Mouse (Mus musculus) urinary bladder, postnatal 10 days (tissue): Measurements from ENCODE around the gene Rnf144b.

ENCODE experiments used
- DNase-seq: peaks from one replicate; pipeline ENCODE4 v3.0.0; 2022; ENCODE audit warnings: low spot score

The Rnf144b gene

DNA sequence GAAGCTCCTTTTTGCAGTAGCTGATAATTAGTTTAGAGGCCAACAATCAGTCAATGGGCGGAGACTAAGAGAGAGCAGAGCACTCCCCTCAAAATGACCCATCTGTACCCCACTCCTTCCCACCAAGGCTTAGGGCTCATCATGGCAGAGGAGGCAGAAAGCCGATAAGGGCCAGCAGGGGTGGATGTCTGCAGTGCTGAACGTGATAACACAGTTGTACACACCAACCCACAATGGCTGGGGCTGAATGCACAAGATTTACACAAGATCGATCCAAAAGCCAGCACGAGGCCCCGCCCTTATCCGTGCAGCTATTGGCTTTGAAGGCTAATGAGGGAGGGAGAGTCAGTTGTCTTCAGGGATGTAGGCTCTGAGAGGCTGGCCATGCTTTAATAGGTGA lies 58.3 kb downstream of the Rnf144b start:
- no peak for DNase-seq

DNA sequence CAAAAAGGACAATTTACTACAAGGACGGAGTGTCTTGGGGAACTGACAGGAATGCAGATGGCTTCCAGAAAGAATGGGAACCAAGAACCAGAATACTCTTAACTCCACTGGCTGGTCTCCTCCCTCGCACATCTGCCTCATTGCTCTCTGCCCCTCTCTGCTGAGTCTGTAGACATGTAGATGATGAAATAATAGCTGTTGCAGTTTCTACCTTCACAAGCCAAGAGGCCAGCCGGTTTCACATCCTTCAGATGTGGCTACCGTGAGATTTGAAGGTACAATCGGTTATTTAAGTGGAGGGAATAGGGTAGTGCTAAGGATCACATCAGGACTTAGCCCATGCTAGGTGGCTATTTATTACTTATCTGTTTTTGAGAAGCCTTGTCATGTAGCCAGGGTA lies 59.9 kb downstream of the Rnf144b start:
- no peak for DNase-seq

DNA sequence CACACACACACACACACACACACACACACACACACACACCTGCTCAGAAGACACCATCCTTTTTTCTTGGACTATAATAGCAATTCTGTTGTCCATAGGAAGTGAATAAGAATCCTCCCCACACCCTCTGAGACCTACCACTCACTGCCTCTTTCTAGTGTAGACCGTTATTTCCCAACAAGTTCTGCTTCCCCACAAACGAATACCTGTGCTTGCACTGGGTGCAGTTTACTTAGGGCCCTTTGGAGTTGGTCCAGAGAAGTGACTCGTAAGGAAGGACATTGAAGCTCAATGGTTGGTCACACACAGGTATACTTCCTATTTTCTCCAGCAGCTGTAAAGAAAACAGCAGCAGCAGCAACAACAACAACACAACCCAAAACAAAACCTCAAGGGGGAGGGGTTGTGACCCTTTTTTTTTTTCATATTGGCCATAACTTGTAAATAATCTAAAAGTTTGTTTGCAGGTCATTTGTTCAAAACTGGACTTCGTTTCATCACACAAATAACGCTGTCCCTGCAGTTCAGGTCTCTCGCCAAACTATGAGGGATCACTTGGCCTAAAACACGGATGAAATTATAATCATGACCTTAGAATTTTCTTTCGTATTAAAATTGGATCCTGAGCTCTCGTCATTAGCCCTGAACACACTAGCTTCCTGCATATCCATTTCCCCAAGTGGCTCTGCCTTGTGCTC lies 60.7 kb downstream of the Rnf144b start:
- DNase-seq, result no peak

DNA sequence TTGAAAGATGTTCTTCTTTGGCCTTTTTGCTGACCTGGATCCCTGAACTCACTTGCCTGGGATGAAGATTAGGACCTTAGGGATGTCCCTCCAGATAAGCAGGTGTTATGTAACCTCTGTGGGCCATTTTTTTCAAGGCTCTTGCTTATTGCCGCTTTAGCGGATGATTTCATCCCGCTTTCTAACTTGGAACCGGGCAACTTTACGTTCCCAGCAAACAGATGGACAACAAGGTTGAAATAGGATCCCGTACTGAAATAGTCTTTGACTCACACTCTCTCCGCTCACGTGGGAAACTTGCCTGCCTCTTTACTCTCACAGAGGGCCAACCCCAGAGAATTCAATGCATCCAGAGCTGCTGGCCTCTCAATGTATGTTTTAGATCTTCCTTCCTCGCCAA lies 61.3 kb downstream of the Rnf144b start:
- DNase-seq, result no peak

DNA sequence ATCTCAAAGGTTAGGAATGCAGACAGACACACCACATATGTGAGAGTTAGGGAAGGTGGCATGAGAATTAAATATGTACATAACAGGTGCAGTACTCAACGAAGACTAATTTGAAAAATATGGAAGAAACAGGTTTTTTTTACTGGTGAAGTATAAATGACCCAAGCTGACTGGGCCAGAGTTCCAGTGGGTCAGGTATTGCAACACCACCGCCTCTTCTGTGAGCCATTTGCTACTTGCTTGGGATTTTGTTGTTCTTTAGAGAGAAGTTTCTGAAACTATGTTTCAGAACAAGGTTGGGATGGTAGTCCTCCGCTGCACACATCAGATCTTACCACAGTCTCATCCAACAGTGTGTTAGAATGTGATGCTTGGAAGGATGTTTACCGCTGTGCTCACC lies 65.4 kb downstream of the Rnf144b start:
- DNase-seq, result no peak

DNA sequence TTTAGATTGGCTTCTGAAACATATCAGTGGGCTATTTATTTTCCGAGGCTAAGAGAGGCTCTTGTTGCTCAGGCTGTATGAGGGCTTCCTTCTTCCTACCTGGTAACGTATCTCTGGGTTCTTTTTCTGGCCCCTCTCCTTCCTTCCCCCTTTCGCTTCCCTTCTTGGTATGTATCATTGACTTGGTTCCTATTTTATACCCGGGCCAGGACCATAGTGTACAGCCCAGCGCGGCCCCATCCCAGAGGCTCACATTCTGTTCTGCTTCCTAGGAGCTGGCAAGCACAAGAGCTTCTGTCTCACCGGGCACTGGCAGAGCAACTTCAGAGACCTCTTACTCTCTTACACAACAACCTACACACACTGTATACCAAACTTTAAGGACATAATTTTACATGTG lies 67.5 kb downstream of the Rnf144b start:
- no peak for DNase-seq

DNA sequence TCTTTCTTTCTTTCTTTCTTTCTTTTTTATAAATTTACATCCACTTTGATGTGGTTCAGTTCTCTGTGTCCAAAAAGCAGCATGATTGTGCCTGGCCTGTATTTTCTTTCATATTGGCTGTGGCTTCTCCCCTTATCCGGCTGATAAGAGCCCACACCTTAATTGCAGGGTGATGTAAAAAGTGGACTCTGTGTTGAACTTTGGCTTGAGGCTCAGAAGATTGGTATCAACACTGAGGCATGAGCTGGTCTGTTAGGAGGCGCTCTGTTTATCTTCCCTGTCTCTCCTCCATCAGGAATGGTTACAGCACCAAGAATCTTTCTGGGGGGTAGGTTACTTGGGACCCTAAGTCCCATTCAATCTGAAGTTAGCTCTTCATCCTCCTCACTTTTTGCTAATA lies 69.7 kb downstream of the Rnf144b start:
- DNase-seq, result no peak

DNA sequence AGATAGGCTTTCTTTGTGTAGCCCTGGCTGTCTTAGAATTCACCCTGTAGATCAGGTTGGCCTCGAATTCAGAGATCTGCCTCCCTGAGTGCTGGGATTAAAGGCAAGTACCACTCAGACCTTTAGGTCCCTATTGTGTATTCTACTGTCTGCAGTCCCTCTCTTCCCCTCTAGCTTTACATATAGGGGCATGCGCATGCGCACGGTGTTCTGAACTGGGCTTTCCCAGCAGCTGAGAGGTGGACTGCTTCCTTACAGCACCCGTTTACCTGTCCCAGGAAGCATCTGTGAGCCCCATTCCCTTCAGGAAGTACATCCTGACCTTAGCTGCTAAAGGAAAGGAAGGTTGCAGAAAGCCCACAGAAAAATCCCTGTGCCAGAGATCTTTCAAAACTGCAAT lies 70.3 kb downstream of the Rnf144b start:
- no peak for DNase-seq

DNA sequence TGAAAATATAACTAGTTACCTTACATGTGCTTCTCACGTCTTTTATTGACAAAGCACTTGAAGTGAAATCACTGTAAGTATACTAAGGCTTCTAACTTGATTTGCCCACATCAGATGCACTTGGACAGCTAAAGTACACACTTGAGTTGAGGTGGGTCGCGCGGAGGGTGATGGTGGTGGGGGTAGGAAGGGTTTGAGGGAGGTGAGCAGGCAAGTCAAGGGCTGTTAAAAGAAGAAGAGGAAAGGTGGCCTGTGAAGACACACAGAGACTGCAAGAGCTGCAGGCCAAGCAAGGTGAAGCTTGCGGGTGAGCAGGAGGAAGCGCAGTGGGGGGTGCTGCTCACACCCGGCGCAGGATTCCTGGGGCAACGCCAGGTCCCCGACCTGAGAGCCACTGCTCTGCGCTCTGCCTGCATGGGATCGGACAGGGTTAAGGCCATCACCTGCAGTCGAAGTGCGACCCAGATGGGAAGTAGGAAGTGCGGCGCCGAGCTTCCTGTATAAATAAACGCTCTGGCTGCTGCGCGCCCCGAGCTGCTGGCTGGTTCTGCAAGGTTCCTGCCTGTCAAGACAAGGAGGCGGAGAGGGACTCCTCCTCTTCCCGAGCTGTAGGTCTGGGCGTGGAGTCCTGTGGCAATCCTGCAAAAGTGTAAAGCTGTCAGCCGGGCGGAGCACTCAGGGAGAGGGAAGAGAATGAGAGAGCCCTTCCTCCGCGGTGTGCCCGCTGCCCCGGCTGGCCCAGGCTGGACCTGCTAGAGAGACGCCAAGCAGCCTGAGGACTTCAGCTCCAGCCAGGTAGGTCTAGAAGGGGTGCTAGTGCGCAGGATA lies 71.1 kb downstream of the Rnf144b start:
- peak; percentile 43 for DNase-seq

DNA sequence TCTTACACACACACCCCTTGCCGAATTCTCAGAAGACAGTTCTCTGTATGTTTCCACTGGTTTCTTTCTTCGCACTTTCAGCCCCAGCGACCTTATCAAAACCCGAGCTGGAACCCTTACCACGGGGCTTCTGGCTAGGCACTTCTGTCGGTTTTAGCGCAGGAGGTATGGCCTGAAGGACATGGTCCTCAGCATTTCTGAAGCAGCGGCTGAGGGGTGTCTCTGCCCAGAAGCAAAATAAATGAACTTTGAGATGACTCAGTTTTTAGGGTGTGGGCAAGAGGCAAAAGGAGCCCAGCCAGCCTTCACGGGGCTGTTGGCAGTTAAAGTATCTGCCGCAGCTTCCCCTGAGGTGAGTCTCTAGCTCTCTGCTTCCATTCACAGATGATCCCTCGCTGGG lies 72.2 kb downstream of the Rnf144b start:
- no peak for DNase-seq

DNA sequence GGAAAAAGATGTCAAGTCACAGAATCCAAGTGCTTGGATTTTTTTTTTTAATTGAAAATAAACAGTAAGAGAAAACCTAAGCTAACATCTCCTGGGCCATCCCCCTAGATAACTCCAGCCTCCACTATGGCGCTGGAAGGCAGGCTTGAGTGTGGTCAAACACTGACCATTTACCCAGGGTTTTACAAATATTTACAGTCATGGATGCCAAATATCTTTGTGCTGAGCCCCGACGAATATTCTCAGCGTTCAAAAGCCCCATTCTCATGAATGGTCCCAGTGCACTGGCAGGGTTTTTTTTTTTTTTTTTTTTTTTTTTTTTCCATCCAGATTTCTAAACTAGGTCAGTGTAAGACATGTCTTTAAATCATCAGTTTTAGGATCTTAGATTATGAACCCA lies 73.0 kb downstream of the Rnf144b start:
- DNase-seq, result no peak

DNA sequence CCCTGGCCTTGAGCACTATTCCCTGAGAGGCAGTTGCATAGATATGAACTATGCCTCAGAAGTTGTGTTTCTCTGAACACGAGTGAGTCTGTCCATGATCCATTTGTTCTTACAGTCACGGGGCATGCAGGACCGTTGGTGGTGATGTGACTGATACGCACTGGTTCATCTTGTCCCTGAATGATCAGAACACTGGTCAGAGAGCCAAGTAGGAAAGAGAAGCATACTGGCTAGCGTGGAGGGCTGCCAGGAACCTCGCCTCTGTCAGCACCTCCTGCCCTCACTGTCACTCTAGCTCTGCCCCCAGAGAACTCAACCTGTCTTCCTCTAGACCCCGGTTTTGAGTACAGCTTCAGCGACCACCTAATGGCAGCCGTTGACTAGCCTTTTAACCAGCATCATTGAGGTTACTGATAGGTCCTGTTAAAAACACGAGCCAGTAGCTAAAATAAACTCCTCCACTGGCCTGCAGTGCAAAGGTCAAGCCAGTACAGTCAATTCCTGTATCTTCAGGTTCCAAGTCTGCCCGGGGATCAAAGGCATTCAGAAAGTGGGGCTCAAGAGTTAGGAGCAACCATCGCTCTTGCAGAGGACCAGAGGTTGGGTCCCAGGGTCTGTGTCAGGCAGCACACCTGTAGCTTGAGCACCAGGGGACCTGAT lies 77.7 kb downstream of the Rnf144b start:
- no peak for DNase-seq

DNA sequence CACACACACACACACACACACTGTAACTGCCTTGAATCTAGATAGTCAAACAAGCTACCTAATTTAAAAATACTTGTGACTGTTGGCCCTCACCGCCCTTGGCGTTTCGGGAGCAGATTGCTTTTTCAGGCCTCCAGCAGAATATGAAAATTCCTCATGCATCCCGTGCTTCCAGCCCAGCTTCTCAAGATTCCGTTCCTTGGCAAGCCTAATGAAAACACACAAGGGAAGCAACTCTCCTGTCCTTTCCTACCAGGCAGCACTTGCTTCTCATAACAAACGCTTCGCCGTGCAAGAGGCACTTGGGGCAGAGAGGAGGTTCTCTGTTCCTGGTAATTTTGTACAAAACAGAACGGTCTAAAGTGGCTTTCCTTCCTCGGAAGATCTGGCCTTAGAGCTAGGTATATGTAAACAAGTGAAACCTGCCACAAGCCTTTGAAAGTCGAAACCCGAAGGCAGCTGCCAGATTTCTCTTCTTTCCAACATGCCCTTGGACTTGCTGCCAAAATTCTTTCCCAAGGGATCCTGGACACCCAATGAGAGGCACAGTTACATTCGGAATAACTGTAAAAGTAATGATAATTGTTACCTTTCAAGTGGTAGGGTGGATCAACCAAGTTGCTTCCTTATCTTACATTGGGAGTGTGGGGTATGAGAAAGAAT lies 79.6 kb downstream of the Rnf144b start:
- DNase-seq, result no peak

DNA sequence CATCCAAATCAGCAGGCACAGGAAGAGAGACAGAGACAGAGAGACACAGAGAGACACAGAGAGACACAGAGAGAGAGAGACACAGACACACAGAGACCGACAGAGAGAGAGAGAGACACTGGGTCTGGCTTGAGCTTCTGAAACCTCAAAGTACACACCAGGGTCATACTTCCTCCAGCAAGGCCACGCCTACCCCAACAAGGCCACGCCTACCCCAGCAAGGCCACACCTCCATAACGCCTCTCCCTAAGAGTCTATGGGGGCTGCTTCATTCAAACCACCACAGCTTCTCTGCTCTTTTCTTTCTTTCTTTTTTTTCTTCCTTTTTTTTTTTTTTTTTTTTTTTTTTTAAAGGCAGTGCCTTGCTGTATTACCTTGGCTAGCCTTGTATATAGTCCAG lies 88.0 kb downstream of the Rnf144b start:
- peak; percentile 1 for DNase-seq

DNA sequence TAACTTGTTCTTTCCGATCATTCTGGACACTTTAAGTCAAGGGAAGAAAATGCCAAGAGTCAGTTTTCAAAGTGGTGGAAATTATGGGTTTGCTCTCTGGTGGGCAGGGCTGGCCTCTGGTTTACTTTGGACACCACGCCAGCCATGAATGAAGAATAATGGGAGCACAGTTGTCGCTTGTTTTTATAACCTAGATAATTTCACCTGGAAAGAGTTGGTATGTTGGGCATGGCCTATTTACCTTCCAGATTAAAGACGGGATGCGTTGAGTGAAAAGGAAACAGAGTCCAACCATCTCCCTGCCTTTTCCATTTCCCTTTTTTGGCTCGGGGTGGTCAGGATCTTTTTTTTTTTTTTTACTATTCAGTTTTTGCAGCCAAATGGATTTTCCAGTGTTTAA lies 88.5 kb downstream of the Rnf144b start:
- peak; percentile 2 for DNase-seq

DNA sequence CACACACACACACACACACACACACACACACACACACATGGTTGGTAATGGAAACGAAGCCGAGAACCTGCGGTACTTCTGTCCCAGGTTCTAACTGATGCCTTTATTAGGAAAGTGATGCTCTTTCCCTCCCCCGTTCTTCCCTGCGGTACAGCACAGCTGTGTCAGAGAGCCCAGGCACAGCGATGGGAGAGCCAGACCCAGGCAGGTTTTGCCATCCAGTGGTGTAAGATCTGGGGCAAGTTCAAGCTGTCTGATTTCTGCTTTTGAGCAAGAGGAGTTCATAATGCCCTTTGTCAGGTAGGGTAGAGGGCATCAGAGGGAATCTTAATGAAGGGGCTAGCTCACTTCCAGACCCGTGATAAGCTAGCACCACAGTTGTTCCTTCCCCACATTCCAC lies 89.1 kb downstream of the Rnf144b start:
- DNase-seq, result no peak

DNA sequence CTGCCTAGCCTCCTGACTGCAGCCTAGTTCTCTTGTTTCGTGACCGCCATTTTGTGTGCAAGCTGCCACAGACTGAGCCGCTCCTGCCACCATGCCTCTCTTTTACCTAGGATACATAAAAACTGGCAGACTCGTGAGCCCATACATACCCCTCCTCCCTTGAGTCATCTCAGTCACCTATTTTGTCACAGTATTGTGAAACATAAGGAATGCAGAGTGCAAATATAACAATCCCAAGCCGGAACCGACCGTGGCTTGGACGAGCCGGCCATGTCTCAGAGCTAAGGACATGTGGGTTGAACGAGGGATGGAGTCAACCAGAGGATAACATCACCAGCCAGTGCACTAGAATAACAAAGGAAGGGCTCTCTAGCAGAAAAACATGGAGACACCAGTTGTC lies 91.4 kb downstream of the Rnf144b start:
- no peak for DNase-seq

DNA sequence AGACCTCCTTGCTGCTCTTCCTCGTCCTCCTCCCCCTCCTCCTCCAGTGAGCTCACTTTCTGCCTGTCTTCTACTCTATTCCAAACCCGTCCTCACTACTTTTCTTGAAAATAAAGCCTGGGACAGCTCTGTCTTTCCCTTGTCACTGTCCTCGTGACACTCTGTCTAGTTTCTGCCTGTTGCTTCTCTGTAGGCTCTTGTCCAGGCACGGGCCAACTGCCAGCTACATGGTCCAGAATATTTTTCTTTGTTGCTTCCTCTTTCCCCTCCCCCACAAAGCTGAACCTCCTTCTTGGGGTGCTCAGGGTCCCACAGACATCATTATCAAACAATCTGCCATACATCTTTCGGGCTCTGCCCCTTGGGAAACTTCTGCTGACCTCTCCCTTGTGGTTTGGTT lies 92.4 kb downstream of the Rnf144b start:
- DNase-seq, result no peak

DNA sequence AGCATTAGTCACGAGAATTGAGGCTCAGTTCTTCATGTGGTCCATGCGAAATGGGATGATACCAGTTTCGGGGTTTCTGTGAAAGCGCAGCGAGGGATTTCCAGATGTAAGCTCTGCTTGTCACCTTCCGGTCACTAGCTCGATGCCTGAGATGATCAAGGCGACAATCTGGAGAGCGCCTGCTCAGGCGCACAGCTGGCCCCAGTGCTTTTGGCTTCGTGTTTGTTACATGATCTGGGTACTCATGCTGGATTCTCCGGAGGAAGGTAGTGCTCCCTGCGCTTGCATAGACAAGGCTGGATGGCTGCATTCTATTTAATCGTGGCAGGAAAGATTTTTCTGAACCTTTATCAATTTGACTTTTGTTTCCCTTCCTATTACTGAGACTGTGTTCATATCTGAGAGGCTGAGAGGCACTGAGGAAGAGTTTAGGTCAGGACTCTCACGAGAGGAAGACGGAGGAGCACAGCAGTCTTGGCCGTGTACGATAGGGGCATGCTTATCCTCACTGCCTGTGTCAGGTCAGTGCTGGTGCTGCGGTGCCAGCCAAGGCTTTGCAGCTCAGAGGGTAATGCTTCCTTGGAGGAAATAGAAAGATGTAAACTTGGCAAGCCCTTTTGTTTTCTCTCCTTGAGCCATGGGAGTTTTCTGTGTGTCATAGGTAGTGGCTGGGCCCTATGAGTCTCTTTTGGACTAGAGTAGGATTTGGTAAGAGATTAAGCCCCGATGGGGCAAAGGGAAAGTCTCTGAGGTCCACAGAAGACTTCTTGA lies 93.5 kb downstream of the Rnf144b start:
- DNase-seq, result no peak

DNA sequence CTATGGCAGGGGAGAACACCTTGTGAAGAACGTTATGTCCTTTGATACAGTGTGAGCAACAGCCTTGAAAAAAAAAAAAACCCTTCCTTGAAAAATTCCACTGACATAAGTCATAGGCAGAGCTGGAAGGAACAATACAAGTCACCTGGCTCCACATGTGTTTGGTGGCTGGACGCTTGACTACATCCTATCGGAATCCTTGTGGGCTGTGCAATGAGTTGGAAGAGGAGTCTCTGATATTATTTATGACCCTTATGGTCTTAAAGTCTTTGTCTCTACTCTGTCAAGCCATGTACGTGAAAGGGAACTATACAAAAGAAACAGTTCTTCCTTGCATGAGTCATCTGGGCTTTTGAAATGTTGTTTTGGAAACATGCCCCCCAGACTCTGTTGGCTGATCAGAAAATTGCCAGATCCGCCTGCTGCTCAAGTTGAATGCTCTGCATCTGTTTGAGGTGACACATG lies 94.7 kb downstream of the Rnf144b start:
- peak; percentile 6 for DNase-seq

DNA sequence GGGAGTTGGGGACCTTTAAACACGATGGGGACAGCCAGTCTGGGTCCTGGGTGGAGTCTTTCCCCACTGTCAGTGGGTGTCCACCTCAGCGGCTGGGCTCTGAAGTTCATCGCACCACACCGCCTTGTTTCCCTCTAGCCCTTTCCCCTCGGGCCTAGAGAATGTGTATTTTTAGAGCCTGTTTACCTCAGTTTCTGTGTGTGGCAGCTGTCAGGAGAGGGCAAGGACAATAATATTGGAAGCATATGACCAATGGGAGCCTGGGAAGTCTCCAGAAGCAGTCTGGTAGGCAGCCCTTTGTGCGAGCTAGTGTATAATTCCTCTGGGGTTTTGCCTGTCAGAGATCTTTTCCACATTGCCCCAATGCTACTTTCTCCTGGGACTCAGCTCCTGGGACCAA lies 95.9 kb downstream of the Rnf144b start:
- peak; percentile 5 for DNase-seq

DNA sequence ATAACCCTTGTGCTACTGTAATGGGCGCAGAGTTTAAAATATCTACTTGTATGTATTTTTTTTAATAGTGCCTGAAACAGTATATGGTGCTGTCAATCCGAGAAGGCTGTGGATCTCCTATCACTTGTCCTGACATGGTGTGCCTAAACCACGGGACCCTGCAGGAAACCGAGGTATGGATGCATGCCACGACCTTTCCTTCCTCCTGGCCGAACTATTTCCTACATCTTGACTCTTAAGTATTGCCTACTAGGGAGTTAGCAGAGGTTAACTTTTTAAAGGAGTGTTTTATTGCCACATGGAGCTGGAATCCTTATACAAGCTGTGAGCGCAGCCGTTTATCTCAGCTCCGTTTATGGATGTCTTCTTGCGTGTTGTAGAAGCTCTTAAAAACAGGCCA lies 98.0 kb downstream of the Rnf144b start:
- DNase-seq, result peak; percentile 7
